Mouse (Mus musculus): Measurements from ENCODE around the gene Soat2. TPM values are rescaled to one million over a fixed set of nuclear protein-coding genes. Genes with fewer than 3 reads are reported as not detected.

Soat2 gene
- polyA plus RNA-seq, 1 experiment, result not detected

DNA sequence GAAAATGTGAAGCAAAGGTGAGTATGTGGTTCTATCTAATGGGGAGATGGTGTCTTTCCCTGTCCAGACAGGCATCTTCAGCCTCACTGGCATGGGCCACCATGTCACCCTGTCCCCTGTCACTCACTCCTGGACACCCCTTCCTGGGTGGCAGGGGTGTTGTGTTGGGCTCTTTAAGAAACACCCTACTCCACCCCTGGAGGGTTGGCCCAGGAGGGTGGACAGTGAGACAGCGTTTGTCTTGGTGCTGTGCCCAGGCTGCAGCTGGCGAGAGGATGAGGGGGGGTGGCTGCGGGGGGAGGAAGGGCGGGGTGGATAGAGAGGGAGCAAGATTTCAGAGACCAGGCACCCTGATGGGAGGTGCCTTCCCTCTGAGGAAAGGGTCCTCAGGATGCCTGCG, 45.0 kb upstream of the Soat2 start:
- 21% methylated on average over 5 of the region's 5 CpGs for WGBS
- TF ChIP-seq CTCF (IDR thresholded peaks at IDR 0.05; ENCODE audit: borderline replicate concordance, insufficient read depth, low read depth, low read length) (no peak), POLR2A (IDR thresholded peaks at IDR 0.05; ENCODE audit: borderline replicate concordance, insufficient read depth, low read length) (no peak)
- H3K27ac ChIP-seq (ENCODE audit: insufficient read depth, low read length), result no peak overlapping the region
- H3K27me3 ChIP-seq (ENCODE audit: control insufficient read depth, insufficient read depth, low read length), result no peaks in the 10 kb centered on the region
- peaks cover 21% of the 10 kb centered on the region for H3K4me1 ChIP-seq (ENCODE audit: control insufficient read depth, insufficient read depth, low read length)
- no peak overlapping the region for H3K4me3 ChIP-seq (replicated peaks; ENCODE audit: insufficient read depth, low read depth, low read length)
- no peak for DNase-seq

- peaks cover 21% of the 10 kb centered on the region for H3K4me1 ChIP-seq (ENCODE audit: control insufficient read depth, insufficient read depth, low read length)
- WGBS, result 22% methylated on average over 18 of the region's 18 CpGs
Measured at GRCm38 (mm10) chr15:102105764-102106730, 44.3 kb upstream of the Soat2 start.

GRCm38 (mm10) chr15:102106754-102107456, 43.4 kb upstream of the Soat2 start:
- Histone ChIP-seq H3K4me1 (ENCODE audit: control insufficient read depth, insufficient read depth, low read length) (peaks cover 21% of the 10 kb centered on the region), H3K27me3 (ENCODE audit: control insufficient read depth, insufficient read depth, low read length) (no peaks in the 10 kb centered on the region), H3K4me3 (replicated peaks; ENCODE audit: insufficient read depth, low read depth, low read length) (peak overlapping the region; percentile 74), H3K27ac (ENCODE audit: insufficient read depth, low read length) (no peak overlapping the region)
- DNase-seq, result peak; percentile 53 to 62
- TF ChIP-seq POLR2A (IDR thresholded peaks at IDR 0.05; ENCODE audit: borderline replicate concordance, insufficient read depth, low read length), result no peak
- TF ChIP-seq CTCF (IDR thresholded peaks at IDR 0.05; ENCODE audit: borderline replicate concordance, insufficient read depth, low read depth, low read length), result no peak
- WGBS, result 3% methylated on average over 38 of the region's 38 CpGs

More at GRCm38 (mm10) chr15:102105764-102106730, 44.3 kb upstream of the Soat2 start:
- no peak for TF ChIP-seq POLR2A (IDR thresholded peaks at IDR 0.05; ENCODE audit: borderline replicate concordance, insufficient read depth, low read length)
- no peak for TF ChIP-seq CTCF (IDR thresholded peaks at IDR 0.05; ENCODE audit: borderline replicate concordance, insufficient read depth, low read depth, low read length)
- Histone ChIP-seq H3K4me3 (replicated peaks; ENCODE audit: insufficient read depth, low read depth, low read length) (no peak overlapping the region), H3K27me3 (ENCODE audit: control insufficient read depth, insufficient read depth, low read length) (no peaks in the 10 kb centered on the region), H3K27ac (ENCODE audit: insufficient read depth, low read length) (no peak overlapping the region)
- no peak for DNase-seq

DNA sequence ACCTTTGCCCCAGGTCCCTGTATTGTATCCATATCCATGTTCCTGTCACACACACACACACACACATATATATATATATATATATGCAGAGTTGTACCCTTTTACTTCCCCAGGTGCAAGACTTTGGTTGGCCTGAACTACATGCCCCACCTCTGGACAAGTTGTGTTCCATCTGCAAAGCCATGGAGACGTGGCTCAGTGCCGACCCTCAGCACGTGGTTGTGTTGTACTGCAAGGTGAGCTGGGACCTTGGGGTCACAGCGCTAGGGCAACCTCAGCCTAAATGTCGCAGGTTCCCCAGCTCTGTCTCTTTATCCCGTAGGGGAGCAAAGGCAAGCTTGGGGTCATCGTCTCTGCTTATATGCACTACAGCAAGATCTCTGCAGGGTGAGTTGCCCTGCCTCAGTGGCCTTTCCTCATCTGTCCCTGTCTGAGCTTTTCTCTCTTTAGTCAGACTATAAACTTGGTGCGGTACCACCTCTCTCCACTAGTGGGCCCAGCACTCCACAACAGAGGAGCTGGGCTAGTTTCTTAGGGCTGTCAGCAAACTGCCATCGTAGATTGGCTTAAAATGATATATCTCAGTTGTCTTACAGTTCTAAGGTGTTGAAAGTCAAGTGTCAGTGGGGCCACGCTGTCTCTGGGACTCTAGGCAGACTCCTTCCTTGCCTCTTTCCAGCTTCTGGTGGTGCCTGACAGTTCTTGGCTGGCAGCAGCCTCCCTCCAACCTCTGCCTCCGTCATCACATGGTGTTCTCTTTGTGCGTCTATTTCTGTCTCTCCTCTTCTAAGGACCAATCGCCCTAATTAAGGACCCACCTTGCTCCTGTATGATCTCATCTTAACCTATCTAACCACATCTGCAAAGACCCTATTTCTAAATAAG, 42.4 kb upstream of the Soat2 start:
- TF ChIP-seq POLR2A (IDR thresholded peaks at IDR 0.05; ENCODE audit: borderline replicate concordance, insufficient read depth, low read length), result no peak
- TF ChIP-seq CTCF (IDR thresholded peaks at IDR 0.05; ENCODE audit: borderline replicate concordance, insufficient read depth, low read depth, low read length), result peak; percentile 83
- peak; percentile 75 to 85 for DNase-seq
- no peak overlapping the region for H3K27ac ChIP-seq (ENCODE audit: insufficient read depth, low read length)
- 17% methylated on average over 13 of the region's 13 CpGs for WGBS
- peaks cover 30% of the 10 kb centered on the region for H3K4me1 ChIP-seq (ENCODE audit: control insufficient read depth, insufficient read depth, low read length)
- no peaks in the 10 kb centered on the region for H3K27me3 ChIP-seq (ENCODE audit: control insufficient read depth, insufficient read depth, low read length)
- H3K4me3 ChIP-seq (replicated peaks; ENCODE audit: insufficient read depth, low read depth, low read length), result no peak overlapping the region

DNA sequence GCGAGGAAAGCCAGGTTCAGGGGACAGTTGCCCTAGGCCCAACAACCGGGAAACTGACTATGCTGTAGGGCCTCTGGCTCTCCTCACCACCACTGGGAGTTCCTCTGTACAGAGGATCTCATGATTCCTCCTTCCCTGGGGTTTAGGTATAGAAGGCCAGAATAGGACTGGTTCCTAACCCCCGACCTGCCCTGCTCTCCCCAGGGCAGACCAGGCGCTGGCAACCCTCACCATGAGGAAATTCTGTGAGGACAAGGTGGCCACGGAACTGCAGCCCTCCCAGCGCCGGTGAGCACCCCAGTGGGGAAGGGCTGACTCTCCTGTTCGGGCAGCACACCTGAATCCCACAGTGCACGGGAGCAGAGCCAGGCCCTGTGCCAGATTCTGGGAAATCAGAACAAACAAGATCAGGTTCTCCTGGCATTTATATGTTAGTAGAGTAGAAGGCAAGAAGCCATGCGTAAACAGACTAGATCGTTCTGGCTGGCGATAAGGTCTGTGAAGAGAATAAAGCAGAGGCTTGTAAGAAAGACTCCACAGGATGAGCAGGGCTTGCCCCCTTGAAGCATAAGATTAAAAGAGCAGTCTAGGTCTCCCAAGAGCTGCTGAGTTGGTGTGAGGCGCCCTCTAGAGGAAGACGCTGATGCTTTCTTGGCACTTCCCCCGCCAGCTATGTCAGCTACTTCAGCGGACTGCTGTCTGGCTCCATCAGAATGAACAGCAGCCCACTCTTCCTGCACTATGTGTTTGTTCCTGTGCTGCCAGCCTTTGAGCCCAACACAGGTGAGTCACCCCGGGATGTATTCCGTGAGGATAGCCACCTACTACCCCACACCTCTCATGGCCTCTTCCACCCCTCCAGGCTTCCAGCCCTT, 41.4 kb upstream of the Soat2 start:
- no peak overlapping the region for H3K4me3 ChIP-seq (replicated peaks; ENCODE audit: insufficient read depth, low read depth, low read length)
- H3K27ac ChIP-seq (ENCODE audit: insufficient read depth, low read length), result no peak overlapping the region
- H3K27me3 ChIP-seq (ENCODE audit: control insufficient read depth, insufficient read depth, low read length), result no peaks in the 10 kb centered on the region
- TF ChIP-seq POLR2A (IDR thresholded peaks at IDR 0.05; ENCODE audit: borderline replicate concordance, insufficient read depth, low read length), result no peak
- peak; percentile 80 for TF ChIP-seq CTCF (IDR thresholded peaks at IDR 0.05; ENCODE audit: borderline replicate concordance, insufficient read depth, low read depth, low read length)
- peaks cover 31% of the 10 kb centered on the region for H3K4me1 ChIP-seq (ENCODE audit: control insufficient read depth, insufficient read depth, low read length)
- peak; percentile 85 to 88 for DNase-seq
- WGBS, result 20% methylated on average over 18 of the region's 18 CpGs

GRCm38 (mm10) chr15:102110271-102110670, 40.1 kb upstream of the Soat2 start:
- H3K27ac ChIP-seq (ENCODE audit: insufficient read depth, low read length), result no peak overlapping the region
- peaks cover 36% of the 10 kb centered on the region for H3K4me1 ChIP-seq (ENCODE audit: control insufficient read depth, insufficient read depth, low read length)
- TF ChIP-seq CTCF (IDR thresholded peaks at IDR 0.05; ENCODE audit: borderline replicate concordance, insufficient read depth, low read depth, low read length), result no peak
- TF ChIP-seq POLR2A (IDR thresholded peaks at IDR 0.05; ENCODE audit: borderline replicate concordance, insufficient read depth, low read length), result no peak
- WGBS, result 95% methylated on average over 7 of the region's 7 CpGs
- H3K4me3 ChIP-seq (replicated peaks; ENCODE audit: insufficient read depth, low read depth, low read length), result no peak overlapping the region
- H3K27me3 ChIP-seq (ENCODE audit: control insufficient read depth, insufficient read depth, low read length), result no peaks in the 10 kb centered on the region
- no peak for DNase-seq

Data from cerebellum, adult 2 months (tissue).